Mouse (Mus musculus) stomach, postnatal 0 days (tissue): ENCODE data around the gene Gps2.

ENCODE experiments used
- CTCF ChIP-seq: IDR thresholded peaks from 2 replicates; pipeline ENCODE4 v1.5.1; 2016; ENCODE audit warnings: antibody characterized with exemption, low read depth, mild to moderate bottlenecking, moderate library complexity
- EP300 ChIP-seq: optimal IDR thresholded peaks from 2 replicates; pipeline ENCODE3; 2016; ENCODE audit warnings: antibody characterized with exemption

- TF ChIP-seq EP300 (no peak), CTCF (no peak)
These were observed 43.2 kb upstream of the Gps2 start for GRCm38 (mm10) chr11:69870289-69871069.
